Mouse (Mus musculus): Measurements from ENCODE around the gene Fktn.

- TF ChIP-seq CTCF (IDR thresholded peaks at IDR 0.05; ENCODE audit: low read depth) (no peak), EP300 (optimal IDR thresholded peaks at IDR 0.05) (no peak)
Measured at GRCm38 (mm10) chr4:53789346-53789745, 75.5 kb downstream of the Fktn start.
